Mouse (Mus musculus) olfactory bulb, adult 2 months (tissue): ENCODE results near the gene 4933434E20Rik.

Experiments
- CTCF ChIP-seq: fragments of 200-500 bp; IDR thresholded peaks from 2 replicates; pipeline ENCODE4 v1.5.1; 2012; ENCODE audit warnings: low read depth, mild to moderate bottlenecking, low read length, moderate library complexity; ENCODE audit not compliant: insufficient read depth
- POLR2A ChIP-seq: fragments of 200-500 bp; IDR thresholded peaks from 2 replicates; pipeline ENCODE4 v1.6.1; 2012; ENCODE audit warnings: mild to moderate bottlenecking, low read depth, low read length, moderate library complexity; ENCODE audit not compliant: insufficient read depth

DNA sequence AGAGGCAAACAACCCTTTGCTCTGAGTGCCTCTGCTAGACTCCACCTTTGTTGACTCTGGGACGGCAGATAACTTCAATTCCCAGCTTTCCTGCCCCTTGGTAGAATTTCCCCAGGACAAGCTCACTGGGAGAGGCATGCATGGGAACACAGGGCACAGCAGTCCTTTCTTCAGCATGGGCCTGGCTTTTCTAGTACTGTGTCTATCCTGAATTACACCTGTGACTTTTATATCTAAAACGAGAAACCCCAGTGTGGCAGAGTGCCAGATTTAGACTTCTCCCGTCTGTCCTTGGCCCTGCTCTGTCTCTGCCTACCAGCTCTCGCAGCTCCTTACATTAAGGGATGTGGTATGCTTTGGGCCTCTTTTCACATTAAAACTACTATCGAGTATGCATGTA is 31.6 kb downstream of the 4933434E20Rik start:
- TF ChIP-seq POLR2A (no peak), CTCF (no peak)
